Mouse (Mus musculus) right cerebral cortex, postnatal 36 days (tissue): ENCODE measurements around the gene Fras1.

Experiments
- DNase-seq, 2 experiments: peaks; one replicate each; pipeline ENCODE4 v3.0.0; 2022; ENCODE audit warnings: low spot score in 2 of 2, mixed read lengths in 1 of 2

The Fras1 gene

DNA sequence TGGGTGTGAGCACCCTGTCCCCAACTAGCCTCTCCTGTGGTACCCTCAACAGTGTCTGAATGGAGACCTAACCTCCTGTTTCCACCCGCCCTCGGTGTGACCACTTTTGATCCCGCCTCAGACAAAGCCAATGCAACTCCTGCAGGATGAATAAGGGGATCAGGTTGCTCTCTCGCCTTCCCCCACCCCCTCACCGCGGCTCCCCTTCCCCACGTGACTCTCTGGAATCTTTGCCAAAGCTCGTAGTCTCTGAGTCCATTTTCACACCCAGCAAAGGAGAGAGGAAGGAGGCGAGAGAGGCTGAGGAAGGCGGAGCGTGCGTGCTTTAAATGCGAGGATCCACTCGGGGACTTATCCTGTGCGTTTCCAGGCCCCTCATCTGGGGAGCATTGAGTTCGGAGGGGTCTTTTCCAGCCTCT is at the start of gene Fras1:
Fras1 (plus strand) TSS at position 389 of the 419 bp plus-strand sequence.
- DNase-seq = peak; percentile 38 to 48

DNA sequence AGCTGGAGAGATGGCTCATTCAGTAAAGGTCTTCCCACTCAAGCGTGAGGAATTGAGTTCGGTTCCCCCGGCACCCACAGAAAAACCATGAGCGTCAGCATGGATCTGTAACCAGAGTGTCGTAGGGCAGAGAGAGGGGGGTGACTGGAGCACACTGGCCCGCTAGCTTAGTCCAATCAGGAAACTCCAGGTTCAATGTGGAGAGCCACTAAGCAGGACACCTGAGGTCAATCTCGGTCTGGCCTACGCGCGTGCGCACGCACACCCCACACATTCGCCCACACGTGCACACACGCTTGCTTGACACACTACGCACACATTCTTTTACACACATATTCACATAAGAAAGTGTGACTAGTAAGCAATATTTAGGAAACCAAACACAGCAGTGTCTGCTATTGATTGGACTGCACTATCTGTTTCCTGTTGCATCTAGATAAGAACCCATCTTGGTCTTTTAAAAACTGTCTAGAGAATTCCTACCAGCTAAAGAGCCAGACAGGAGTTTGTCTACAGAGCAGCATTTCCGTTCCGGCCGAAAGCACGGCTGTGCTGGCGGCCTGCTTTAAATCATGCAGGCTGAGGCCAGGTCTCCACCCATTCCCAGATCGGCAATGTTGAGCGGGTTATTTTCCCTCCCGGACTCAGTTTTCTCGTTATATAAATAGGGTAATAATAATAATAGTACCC is 42.6 kb upstream of the Fras1 start:
- no peak for DNase-seq

DNA sequence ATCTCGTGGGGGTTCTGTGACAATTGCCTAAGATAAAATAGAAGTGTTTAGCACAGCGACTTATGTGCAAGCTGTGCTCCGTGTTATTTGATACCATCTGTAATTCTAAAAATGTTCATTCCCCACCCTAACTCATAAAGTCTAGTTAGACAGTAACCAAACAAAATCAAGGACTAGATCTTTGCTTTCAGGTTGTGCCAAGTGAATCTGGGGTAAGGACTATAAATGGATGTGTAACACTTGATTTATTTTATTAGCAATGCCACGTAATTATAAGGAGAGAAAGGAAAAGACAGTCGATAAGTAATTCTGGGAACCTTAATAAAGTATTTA is 42.1 kb upstream of the Fras1 start:
- no peak for DNase-seq

GRCm38 (mm10) chr5:96333963-96334362 is 39.8 kb upstream of the Fras1 start:
- no peak for DNase-seq

GRCm38 (mm10) chr5:96340564-96340963 is 33.2 kb upstream of the Fras1 start:
- no peak for DNase-seq

GRCm38 (mm10) chr5:96344983-96345382 is 28.8 kb upstream of the Fras1 start:
- DNase-seq = no peak

- DNase-seq = no peak
These were observed 21.8 kb upstream of the Fras1 start for GRCm38 (mm10) chr5:96351963-96352362.

- DNase-seq = no peak
These were observed 9.8 kb upstream of the Fras1 start for GRCm38 (mm10) chr5:96363950-96364349.

DNA sequence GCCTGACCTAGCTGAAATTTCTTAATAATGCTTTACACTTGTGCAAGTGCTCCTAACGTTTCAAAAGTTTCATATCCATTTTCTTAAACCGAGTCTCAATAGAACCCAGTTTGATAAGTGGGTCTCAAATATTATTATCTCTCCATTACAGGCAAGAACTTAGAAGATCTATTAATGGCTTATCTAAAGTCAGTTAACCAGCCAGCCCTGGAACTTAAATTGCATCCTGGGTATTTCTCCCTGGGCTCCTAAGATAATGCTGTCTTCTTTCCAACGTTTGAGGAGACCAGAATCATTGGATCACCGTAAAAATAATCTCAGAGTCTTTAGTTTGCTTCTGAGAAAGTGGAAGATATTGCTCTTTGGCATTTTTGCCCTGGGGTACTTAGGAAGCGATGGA is 8.2 kb upstream of the Fras1 start:
- DNase-seq = no peak

DNA sequence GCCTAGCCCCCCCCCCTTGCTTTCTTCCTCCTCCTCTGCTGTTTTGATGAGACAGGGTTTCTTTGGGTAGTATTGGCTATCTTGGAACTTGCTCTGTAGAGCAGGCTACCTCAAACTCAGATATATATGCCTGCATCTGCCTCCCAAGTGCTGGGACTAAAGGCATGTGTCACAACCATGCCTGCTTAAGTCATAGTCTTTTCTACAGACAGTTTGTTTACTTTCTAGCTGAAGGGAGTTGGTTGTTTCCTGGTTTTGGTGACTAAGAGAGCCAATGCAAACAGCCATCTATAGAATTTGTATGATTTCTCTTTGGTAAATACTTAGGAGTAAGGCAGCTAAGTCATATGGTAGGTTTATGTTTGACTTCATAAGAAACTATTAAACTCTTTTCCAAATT is 6.5 kb upstream of the Fras1 start:
- no peak for DNase-seq

GRCm38 (mm10) chr5:96373106-96373505 is 649 bp upstream of the Fras1 start:
- no peak for DNase-seq

- peak; percentile 24 to 52 for DNase-seq
These were observed 489 bp downstream of the Fras1 start for GRCm38 (mm10) chr5:96373986-96374901.

DNA sequence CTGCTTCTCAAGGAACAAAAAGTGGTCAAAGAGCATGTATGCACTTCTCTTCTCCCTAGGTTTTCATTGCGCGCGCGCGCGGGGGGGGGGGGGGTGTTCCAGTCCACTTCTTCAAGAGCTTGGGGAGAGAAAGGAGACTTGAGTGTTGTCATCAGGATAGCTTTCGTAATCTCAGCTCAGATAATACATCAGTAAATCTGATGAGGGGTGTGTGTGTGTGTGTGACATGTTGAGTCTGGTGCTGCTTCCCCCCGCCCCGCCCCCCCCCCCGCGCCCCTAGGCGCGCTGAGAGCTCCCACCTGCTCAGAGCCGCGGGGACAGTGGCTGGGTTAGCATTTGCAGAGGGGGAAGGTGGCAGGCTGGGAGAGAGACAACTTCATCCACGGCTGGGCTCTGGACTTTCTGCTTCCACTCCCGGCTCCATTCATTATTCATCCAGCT is 1.7 kb downstream of the Fras1 start:
- DNase-seq = no peak

- DNase-seq = no peak
These were observed 2.5 kb downstream of the Fras1 start for GRCm38 (mm10) chr5:96376216-96376615.

GRCm38 (mm10) chr5:96386138-96386933 is 12.6 kb downstream of the Fras1 start:
- no peak for DNase-seq

DNA sequence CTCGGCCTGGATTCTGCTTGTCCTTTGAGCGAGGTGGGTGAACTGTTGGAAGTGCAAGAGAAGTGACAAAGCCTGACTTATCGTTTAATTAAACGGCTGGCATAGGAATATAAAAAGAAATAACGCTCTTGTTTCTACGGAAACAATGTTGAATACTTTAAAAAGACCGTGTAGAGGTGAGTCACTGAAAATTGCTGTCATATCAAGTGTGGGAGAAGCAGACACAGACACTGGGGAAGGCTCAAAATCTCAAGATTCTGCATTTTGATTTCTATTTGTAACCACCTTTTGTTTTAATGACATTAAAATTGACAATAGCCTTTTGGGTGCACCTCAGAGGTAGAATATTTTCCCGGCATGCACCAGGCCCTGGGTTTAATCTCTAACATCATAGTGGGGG is 14.6 kb downstream of the Fras1 start:
- no peak for DNase-seq

DNA sequence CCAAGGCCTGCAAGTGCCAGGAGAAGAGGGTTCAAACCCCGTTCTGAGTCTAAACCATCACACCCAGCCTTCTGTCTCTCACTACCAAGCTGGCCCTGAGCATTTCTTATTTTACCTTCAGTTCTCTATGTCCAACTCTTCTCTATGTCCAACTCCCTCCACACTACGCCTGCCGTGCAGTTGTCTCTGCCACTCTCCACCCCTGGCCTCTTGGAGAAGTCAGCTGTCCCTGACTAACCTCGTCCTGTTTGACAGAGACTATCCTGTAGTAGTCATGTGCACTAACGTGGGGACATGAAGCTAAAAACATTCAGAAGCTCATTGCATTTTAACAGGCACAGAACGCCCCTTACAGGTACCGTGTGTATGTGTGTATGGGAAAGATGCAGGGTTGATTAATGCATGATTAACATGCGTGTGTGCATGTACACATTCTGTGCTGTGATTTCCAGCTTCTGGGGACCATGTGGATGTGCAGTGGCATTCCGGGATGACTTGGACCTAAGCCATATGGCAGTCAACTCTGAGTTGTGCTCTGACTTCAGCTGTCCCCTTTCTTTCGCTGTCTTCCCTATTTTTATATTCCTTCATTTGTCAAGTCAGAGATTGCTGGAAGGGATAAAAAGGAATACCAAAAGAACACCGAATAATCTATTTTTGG is 16.3 kb downstream of the Fras1 start:
- DNase-seq = no peak

DNA sequence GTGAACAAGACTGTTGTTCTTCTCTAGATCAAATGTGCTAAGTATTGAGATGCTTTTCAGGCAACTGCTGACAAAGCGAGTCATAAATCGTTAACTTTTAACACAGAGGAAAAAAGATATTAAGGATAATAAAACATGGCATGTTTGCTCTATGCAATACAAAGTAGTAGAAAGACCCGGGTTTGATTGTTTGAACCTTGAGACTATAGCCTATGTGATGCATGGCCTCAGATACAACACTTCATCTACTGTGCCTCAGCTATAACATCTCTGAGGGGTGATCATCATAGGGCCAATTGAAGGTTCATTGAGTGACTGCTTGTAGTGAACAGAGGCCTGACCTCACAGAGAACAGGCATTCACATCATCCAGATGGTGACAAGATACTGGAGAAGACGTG is 17.3 kb downstream of the Fras1 start:
- no peak for DNase-seq

GRCm38 (mm10) chr5:96394947-96395346 is 21.2 kb downstream of the Fras1 start:
- no peak for DNase-seq

DNA sequence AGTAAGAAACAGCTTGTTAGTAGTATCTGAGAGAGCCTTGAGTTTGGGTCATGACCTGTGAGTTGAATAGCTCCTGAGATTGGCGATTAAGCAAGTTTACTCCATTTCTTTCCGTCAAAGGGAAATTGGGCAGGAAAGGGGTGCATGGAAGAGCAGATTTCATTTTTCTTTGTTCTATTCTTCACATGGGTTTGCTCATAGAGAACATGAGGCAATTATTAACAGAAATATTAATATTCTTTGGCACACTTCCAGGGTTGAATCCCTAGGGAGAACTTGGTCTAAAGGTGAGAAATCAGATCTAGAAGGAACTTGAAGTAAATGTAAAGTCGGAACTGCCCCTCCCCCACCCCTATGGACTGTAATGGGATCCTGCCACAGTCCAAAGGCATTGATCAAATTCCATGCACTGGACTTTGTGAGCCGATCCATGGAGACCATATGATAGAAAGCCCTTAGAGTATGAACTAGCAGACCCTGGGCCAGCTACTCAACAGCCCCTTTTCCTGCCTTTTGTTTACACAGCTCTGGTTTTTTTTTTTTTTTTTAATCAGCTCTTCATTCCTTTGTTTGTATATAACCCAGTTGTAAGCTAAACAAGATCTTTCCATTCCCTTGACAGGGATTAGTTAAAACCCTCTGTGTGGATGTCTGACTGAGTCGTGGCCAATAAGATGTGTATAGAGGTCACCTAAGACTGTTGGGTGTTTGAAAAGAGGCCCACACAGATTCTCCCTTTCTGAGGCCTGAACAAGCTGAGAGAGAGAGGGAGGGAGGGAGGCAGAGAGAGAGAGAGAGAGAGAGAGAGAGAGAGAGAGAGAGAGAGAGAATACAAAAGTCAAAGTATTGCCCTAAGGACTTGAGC is 22.3 kb downstream of the Fras1 start:
- DNase-seq = no peak

DNA sequence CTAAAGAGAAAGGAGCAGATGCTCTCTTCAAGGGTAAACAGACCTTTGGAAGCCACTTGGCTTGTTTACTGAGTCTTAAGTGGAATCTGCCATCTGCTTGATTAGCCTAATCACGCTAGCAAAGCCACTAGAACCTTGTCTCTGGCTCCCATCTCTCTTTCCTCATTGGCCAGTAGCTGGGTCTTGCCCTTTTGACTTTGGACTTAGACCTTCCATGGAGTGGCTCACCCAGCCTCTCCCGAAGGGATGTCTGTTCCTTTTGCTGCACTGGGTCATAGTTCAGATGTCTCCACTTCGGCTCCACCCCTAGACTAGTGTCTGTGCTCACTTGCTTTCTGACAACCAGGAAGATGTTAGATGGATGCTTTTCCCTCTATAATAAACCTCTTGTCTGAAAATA is 28.8 kb downstream of the Fras1 start:
- no peak for DNase-seq
